Mouse (Mus musculus) G1E (cell line): ENCODE data around the gene Ppm1g.

Experiments
- CTCF ChIP-seq: IDR thresholded peaks from 2 replicates; pipeline ENCODE4 v1.5.1; 2012; ENCODE audit warnings: low read depth, low read length, inconsistent platforms, mixed read lengths
- GATA1 ChIP-seq: IDR thresholded peaks from 2 replicates; pipeline ENCODE4 v1.6.1; 2012; ENCODE audit warnings: borderline replicate concordance, low read length, inconsistent platforms, mixed read lengths
- GATA2 ChIP-seq: IDR thresholded peaks from 2 replicates; pipeline ENCODE4 v1.6.1; 2012; ENCODE audit warnings: low read depth, low read length, inconsistent platforms, borderline replicate concordance
- POLR2AphosphoS5 ChIP-seq: IDR thresholded peaks from 2 replicates; pipeline ENCODE4 v1.6.1; 2012; ENCODE audit warnings: low read depth, low read length, inconsistent platforms; ENCODE audit not compliant: insufficient replicate concordance
- TAL1 ChIP-seq: conservative IDR thresholded peaks from 2 replicates; pipeline ENCODE4 v1.6.1; 2012; ENCODE audit warnings: low read depth, low read length, inconsistent platforms, mixed read lengths

DNA sequence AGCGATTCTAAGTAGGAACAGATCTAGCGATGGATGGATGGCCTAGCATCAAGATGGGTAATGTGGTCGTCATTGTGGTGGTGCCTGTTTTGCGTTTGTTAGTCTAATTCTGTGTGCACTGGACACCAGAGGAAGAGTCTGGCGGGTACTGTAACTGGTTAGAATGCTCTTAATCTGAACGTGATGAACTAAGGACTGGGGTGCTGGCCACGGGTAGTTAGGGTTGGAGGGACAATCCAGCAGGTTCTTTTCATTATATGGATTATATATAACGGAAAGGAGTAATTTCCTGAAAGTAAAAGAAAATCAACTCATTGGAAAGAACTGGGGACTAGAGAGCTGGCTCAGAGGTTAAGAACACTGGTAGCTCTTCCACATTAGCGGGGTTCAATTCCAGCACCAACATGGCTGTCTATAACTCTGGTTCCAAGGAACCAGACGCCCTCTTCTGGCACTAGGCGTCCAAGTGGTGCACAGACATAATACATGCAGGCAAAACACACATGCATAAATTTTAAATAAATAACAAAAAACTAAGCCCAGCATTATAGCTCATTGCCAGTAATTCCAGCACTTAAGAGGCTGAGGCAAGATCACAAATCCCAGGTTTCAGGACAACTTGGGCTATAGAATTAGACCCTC, 938 bp upstream of the Ppm1g start:
- TF ChIP-seq CTCF (peak; percentile 4; the same call in 1 of the 2 replicates), GATA1 (no peak), GATA2 (no peak), TAL1 (no peak), POLR2AphosphoS5 (no peak)
